Mouse (Mus musculus): Measurements from ENCODE around the gene Tnfsf13b.

Gene Tnfsf13b

DNA sequence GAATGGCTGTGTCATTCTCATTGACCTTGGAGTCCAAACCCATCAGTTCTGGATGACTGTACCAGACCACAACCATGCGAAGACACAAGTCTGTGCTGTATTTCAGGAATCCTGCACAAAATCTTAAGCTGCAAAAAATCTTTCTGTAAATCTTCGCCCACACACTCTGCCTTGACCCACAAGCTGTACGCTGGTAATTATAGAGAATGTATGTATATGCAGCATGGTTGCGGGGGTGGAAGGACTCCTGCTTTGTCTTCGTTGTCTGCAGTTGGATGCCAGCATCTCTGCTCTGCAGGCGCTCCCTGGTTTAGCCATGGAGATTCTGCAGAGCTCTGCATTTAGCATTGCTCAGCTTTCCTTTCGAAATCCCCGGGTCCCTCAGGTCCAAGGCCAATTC is 42.9 kb downstream of the Tnfsf13b start:
- DNase-seq = no peak

DNA sequence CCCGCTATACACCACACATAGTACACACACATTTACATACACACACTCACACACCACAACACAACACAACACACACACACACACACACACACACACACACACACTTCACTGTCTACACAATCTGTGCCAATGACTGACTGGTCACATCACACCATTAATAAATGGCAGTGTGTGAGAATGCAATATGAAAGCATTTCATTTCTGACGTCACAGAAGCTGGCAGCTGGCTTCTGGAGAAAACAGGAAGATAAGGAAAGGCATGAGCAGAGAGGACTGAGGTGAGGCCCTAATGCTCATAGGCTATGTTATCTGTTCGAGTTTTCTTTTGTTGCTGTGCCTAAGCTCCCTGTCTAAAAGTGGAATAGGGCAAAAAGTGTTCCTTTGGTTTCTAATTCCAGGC is 45.3 kb downstream of the Tnfsf13b start:
- no peak for DNase-seq

DNA sequence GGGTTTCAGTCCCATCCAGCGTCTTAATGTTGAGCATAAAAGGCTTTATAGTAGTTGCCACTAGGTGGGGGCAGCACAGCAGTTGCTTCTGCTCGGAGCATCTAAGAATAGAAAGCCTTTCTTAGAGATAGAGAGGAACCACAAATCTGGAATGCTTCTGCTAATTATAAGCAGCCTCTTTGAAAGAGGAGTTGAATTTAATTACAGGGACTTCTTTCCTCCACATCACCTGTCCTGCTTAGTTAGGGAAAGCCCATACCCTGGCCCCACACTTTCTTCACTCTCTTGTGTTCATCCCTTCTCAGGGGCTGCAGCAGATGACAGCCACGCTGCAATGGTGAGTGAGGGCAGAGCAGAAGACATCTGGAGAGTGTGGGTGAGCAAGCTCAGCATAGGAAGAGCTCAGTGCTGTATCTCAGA is 47.3 kb downstream of the Tnfsf13b start:
- peak; percentile 37 to 50 for DNase-seq

DNA sequence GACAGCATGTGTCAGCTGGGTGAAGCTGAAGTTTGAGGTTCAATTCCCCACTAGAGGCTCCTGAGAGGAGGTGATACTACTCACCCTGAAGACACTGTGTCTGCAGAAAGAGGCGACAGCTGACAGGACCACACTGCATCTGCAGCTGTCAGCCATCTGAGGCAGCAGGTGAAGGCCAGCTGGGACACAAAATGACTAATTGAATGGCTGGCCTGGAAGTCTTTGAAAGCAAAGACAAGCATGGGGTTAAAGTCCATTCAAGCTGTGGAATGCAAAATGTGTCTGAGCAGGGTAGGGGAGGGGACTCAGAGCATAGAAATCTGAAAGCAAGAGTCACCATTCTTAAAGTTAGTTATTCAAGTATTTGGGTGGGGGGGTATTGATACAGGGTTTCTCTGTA is 54.7 kb downstream of the Tnfsf13b start:
- DNase-seq = peak in 1 of 2 experiments; percentile 3

DNA sequence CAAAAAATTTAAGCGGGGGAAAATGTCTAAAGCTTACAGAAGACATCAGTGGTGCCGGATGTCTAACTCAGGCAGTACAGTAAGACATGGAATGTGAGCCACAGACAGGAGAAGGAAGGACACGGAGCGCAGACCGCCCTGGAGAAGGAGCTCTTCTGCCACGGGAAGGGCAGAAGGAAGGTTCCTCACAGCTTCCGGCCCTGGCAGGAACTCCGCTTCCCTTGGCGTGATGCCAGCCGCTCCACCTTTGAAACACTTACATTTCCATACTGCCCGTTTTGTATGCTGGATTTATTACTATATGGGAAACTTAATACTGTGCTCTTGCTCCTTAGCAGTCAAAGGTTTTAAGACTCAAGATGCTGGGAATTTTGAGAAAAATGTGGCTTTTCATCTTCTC is 60.6 kb downstream of the Tnfsf13b start:
- DNase-seq = peak; percentile 40 to 45

DNA sequence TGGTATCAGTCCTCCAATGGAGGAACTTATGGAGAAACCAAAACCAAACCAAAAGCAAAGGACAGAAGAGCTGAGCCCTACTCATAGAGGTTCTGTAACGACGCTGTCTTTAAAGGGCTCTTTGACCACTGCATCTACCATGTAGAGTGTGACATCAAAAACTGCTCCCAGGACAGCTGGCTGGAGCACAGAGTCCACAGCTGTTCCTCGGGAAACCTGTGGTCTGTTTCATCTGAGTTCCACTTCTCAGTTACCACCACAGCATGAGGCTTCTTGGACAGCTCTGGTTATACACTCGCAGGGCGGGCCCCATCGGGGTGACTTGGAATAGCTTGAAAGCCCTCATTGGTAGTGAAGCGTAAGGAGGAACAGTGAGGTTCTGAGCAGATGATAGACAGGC is 61.5 kb downstream of the Tnfsf13b start:
- no peak for DNase-seq

DNA sequence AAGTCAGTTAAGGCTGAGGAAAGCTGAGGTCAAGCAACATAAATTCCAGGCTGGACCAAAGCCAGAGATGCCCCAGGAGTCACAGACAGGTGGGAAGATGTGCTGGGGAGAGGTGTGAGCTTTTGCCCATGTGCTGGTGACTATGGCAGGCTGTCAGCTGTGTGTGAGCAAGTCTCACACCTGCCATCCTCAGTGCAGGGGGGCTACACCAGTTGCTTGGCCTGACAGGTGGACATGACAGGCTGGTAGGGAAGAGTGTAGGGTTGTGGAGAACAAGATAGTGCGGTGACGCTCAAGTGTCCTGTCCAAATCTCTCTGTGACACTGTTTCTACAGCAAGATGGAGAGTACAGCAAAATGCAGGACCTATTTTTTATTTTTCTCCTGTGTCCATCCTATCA is 66.1 kb downstream of the Tnfsf13b start:
- DNase-seq = no peak
